Mouse (Mus musculus) adrenal gland, adult 2 months (tissue): ENCODE data around the gene Gas2. TPM values are rescaled to one million over a fixed set of nuclear protein-coding genes. Genes with fewer than 3 reads are reported as not detected.

ENCODE experiments used
- polyA plus RNA-seq: library from polyadenylated mRNA; depleted of rRNA; stranded (reverse); fragments of >200 nt; gene quantifications from 2 replicates; pipeline ENCODE4 v1.2.3, GENCODE M21; 2012; rRNA removed
- total RNA-seq, 2 experiments: library from RNA; stranded (reverse); gene quantifications; 2 replicates each; pipeline ENCODE4 v1.2.3; 2021

Gas2 gene
- total and polyA plus RNA-seq, 3 experiments: 12.6 to 45.1 (median 36.2) TPM

Other genes starting within 250 kb of the Gas2 start
- gene Slc17a6, start 240.0 kb upstream of the Gas2 start, total RNA-seq: 1 to 10 TPM in 1 of 2 experiments, under 1 TPM in 1; 0.66 to 1.5 TPM
- 0.03 TPM in 1 of 2 replicates, not detected in the other for gene Slc17a6, start 240.0 kb upstream of the Gas2 start, polyA plus RNA-seq
- gene Fancf, start 252 bp downstream of the Gas2 start, total RNA-seq: 1 to 10 TPM; 8.2 to 10.0 TPM
- 15.1 and 21.6 TPM in 2 replicates for gene Fancf, start 252 bp downstream of the Gas2 start, polyA plus RNA-seq
- gene Svip, start 144.0 kb downstream of the Gas2 start, total RNA-seq: 10 to 100 TPM; 23.0 to 26.7 TPM
- gene Svip, start 144.0 kb downstream of the Gas2 start, polyA plus RNA-seq: 2.9 and 3.1 TPM in 2 replicates
- gene 1700015G11Rik, start 153.7 kb downstream of the Gas2 start, total RNA-seq: not detected
- not detected in 2 replicates for gene 1700015G11Rik, start 153.7 kb downstream of the Gas2 start, polyA plus RNA-seq